Mouse (Mus musculus) ES-E14 (cell line): Measurements from ENCODE around the gene Rps21.

Source experiments
- CHD2 ChIP-seq: IDR thresholded peaks from 2 replicates; pipeline ENCODE4 v1.6.1; 2014; ENCODE audit warnings: mild to moderate bottlenecking, low read depth, low read length, inconsistent platforms
- HCFC1 ChIP-seq: IDR thresholded peaks from 2 replicates; pipeline ENCODE4 v1.6.1; 2012; ENCODE audit warnings: low read length, inconsistent platforms, borderline replicate concordance; ENCODE audit not compliant: insufficient read depth
- MAFK ChIP-seq: IDR thresholded peaks from 2 replicates; pipeline ENCODE4 v1.6.1; 2014; ENCODE audit warnings: mild to moderate bottlenecking, low read depth, low read length, inconsistent platforms; ENCODE audit not compliant: insufficient read depth
- ZC3H11A ChIP-seq: IDR thresholded peaks from 2 replicates; pipeline ENCODE4 v1.6.1; 2012; ENCODE audit warnings: low read depth, mild to moderate bottlenecking, inconsistent platforms, low read length, borderline replicate concordance
- ZNF384 ChIP-seq: IDR thresholded peaks from 2 replicates; pipeline ENCODE4 v1.6.1; 2012; ENCODE audit warnings: low read depth, low read length, inconsistent platforms

GRCm38 (mm10) chr2:180212255-180212654, 44.9 kb upstream of the Rps21 start:
- TF ChIP-seq ZC3H11A (no peak), MAFK (no peak), HCFC1 (no peak), CHD2 (no peak), ZNF384 (0 out of 2 replicates have a peak, but pooled peaks have one; percentile 23)
